Mouse (Mus musculus) forebrain, postnatal 0 days (tissue): ENCODE measurements around the gene Prr14. TPM values are rescaled to one million over a fixed set of nuclear protein-coding genes. Genes with fewer than 3 reads are reported as not detected.
"Not testable (repeated sequence)": the region's sequence is repeated elsewhere in the genome, so short reads cannot be mapped to it uniquely, and the experiment has no call there.

ENCODE experiments used
- ATAC-seq: fragments of 200-750 bp; cut with Nextera tagmentation; 2 replicates; pipeline ENCODE4 v1.8.0; 2017; ENCODE audit warnings: mild to moderate bottlenecking, moderate library complexity
- DNase-seq: peaks from one replicate; pipeline ENCODE4 v3.0.0-alpha.2; 2015
- H3K27ac ChIP-seq: fragments of 300-500 bp; sonication (generic); 2 replicates; pipeline ENCODE4 v1.5.1; 2014; ENCODE audit warnings: low read depth, mild to moderate bottlenecking, antibody characterized with exemption, low read length, moderate library complexity, mixed read lengths
- H3K27me3 ChIP-seq: fragments of 300-500 bp; sonication (generic); 2 replicates; pipeline ENCODE4 v1.6.1; 2014; ENCODE audit warnings: mild to moderate bottlenecking, low read length, mixed read lengths; ENCODE audit not compliant: insufficient read depth
- H3K36me3 ChIP-seq: fragments of 300-500 bp; sonication (generic); 2 replicates; pipeline ENCODE4 v1.6.1; 2014; ENCODE audit warnings: mild to moderate bottlenecking, moderate library complexity; ENCODE audit not compliant: insufficient read depth
- H3K4me1 ChIP-seq: fragments of 300-500 bp; sonication (generic); 2 replicates; pipeline ENCODE4 v1.6.1; 2014; ENCODE audit warnings: antibody characterized with exemption; ENCODE audit not compliant: insufficient read depth
- H3K4me2 ChIP-seq: fragments of 300-500 bp; sonication (generic); 2 replicates; pipeline ENCODE4 v1.6.1; 2014; ENCODE audit warnings: low read depth, mild to moderate bottlenecking, moderate library complexity
- H3K4me3 ChIP-seq: fragments of 300-500 bp; sonication (generic); 2 replicates; pipeline ENCODE4 v1.5.1; 2014; ENCODE audit warnings: low read depth, low read length, mixed read lengths
- H3K9ac ChIP-seq: fragments of 300-500 bp; sonication (generic); 2 replicates; pipeline ENCODE4 v1.6.1; 2014; ENCODE audit warnings: mild to moderate bottlenecking
- H3K9me3 ChIP-seq: fragments of 300-500 bp; sonication (generic); 2 replicates; pipeline ENCODE4 v1.6.1; 2016; ENCODE audit warnings: low read length
- CTCF ChIP-seq: sonication (generic); IDR thresholded peaks from 2 replicates; pipeline ENCODE4 v1.5.1; 2016; ENCODE audit warnings: antibody characterized with exemption, control low read depth, low read depth
- WGBS: fragments of 180-500 bp; shearing (Covaris S2); extraction: QIAGEN DNeasy Blood & Tissue Kit; methylation state at CpG from one replicate; pipeline ENCODE4 v1.1.7; 2014; 5-methylcytosine and 5-hydroxymethylcytosine counted together
- polyA plus RNA-seq: library from polyadenylated mRNA; unstranded; fragments of >200 nt; fragmentation: Nextera tagmentation; extraction: Ambion mirVana; gene quantifications from 2 replicates; pipeline ENCODE4 v1.2.1, GENCODE M21; 2015
- total RNA-seq: library from RNA; depleted of rRNA; stranded (reverse); fragments of >200 nt; gene quantifications from 2 replicates; pipeline ENCODE4 v1.2.3, GENCODE M21; 2014

Gene Prr14
- total and polyA plus RNA-seq, 2 experiments from 2014 or later: 27.9 to 36.1 TPM

GRCm38 (mm10) chr7:127465191-127465590 is 5.8 kb downstream of the Prr14 start:
- DNase-seq (no peak), ATAC-seq (no peak)
- Histone ChIP-seq H3K4me2 (no peak overlapping the region), H3K36me3 (peaks cover 6% of the 10 kb centered on the region; the same call in 1 of the 2 replicates), H3K4me3 (no peak overlapping the region), H3K27ac (no peak overlapping the region), H3K4me1 (0 out of 2 replicates have a peak, but pooled peaks cover 5% of the 10 kb centered on the region), H3K27me3 (no peaks in the 10 kb centered on the region), H3K9me3 (no peaks in the 10 kb centered on the region), H3K9ac (no peak overlapping the region)
- WGBS: 92% methylated on average over 3 of the region's 3 CpGs
- no peak for TF ChIP-seq CTCF

- H3K27ac ChIP-seq, H3K4me2 ChIP-seq, H3K9me3 ChIP-seq, H3K9ac ChIP-seq, DNase-seq, H3K27me3 ChIP-seq, H3K36me3 ChIP-seq, H3K4me1 ChIP-seq, ATAC-seq, H3K4me3 ChIP-seq: not testable (repeated sequence)
- WGBS: 96% methylated on average over 2 of the region's 2 CpGs
These were observed 6.3 kb downstream of the Prr14 start for GRCm38 (mm10) chr7:127465670-127466069.

GRCm38 (mm10) chr7:127466606-127467005 is 7.2 kb downstream of the Prr14 start:
- Histone ChIP-seq H3K9me3 (no peaks in the 10 kb centered on the region), H3K27me3 (no peaks in the 10 kb centered on the region), H3K9ac (no peak overlapping the region), H3K4me3 (no peak overlapping the region), H3K4me2 (no peak overlapping the region), H3K36me3 (0 out of 2 replicates have a peak, but pooled peaks cover 3% of the 10 kb centered on the region), H3K27ac (no peak overlapping the region), H3K4me1 (0 out of 2 replicates have a peak, but pooled peaks cover 5% of the 10 kb centered on the region)
- DNase-seq (no peak), ATAC-seq (no peak)
- 96% methylated on average over 4 of the region's 4 CpGs for WGBS
- TF ChIP-seq CTCF: no peak

GRCm38 (mm10) chr7:127470011-127470715 is 10.8 kb downstream of the Prr14 start:
- H3K4me3 ChIP-seq: peak overlapping the region; percentile 65
- 9% methylated on average over 10 of the region's 10 CpGs for WGBS
- ATAC-seq (no peak), DNase-seq (no peak)
- peak overlapping the region; percentile 97 for H3K27ac ChIP-seq
- H3K4me1 ChIP-seq: peaks cover 11% of the 10 kb centered on the region
- H3K9ac ChIP-seq: peak overlapping the region; percentile 82
- H3K9me3 ChIP-seq: no peaks in the 10 kb centered on the region
- H3K27me3 ChIP-seq: no peaks in the 10 kb centered on the region
- H3K36me3 ChIP-seq: peaks cover 21% of the 10 kb centered on the region
- peak overlapping the region; percentile 74 for H3K4me2 ChIP-seq
- no peak for TF ChIP-seq CTCF

DNA sequence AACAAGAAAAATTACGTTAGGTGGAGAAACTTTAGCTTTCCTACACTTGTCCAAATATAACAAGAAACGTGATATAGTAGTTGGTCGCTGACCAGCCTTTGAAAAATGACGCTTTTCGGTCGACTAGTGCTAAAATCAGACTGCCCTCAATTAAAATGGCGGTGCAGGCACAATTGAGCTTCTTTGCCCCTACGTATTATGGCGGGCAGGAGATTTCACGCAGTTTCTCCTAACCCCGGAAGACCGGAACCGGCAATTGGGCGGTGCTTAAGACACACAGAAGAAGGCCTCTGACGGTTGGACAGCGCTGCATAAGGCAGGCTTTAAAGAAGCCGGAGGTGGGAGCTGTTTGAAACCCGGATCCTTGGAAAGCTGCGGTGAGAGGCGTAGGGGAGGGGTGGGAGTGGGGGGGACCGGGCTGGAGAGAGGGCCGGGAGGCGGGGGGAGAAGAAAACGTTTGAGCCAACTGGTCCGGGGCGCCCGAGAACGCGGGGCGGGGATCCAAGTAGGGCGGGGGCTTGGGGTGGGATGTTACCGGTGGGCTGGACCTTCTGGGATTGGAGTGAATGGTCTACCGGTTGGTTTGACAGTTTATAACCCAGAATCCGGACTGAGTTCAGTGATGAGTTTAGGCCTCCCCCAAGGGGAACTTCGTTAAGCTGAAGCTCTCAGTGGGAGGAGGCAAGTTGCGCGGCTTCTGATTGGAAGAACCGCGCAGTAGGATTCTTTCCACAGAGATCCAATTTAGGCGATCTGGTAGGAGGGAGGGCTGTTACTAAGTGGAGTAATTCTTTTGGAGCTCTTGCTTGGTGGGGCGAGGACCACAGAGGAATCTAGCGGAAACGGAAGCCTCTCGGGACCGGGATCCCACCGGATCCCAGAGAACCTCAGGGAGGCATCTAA is 11.6 kb downstream of the Prr14 start:
- Histone ChIP-seq H3K4me2 (peak overlapping the region; percentile 74), H3K9ac (peak overlapping the region; percentile 82), H3K36me3 (peaks cover 30% of the 10 kb centered on the region), H3K27ac (peak overlapping the region; percentile 97), H3K4me3 (peak overlapping the region; percentile 65), H3K27me3 (no peaks in the 10 kb centered on the region), H3K9me3 (no peaks in the 10 kb centered on the region), H3K4me1 (peaks cover 11% of the 10 kb centered on the region)
- TF ChIP-seq CTCF: peak; percentile 29; the same call in 1 of the 2 replicates
- ATAC-seq: peak; percentile 96
- under 1% methylated on average over 46 of the region's 46 CpGs for WGBS
- DNase-seq: peak; percentile 98

DNA sequence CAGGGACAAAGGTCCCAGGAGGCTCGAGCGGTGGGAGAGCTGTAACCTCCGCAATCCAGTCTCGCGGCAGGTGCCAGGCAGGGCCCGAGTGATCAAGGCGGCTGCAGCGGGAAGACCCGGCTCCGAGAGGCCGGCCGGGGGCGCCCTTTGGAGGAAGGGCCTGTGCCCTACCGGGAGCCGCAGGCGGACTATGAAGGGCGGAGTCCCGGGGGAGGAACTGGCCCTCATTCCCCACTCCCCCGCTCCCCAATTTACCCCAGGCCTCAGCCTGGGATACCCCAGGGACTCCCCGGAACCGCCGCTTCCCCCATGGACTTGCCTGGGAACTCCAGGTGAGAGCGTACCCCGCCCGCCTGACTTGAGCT is 12.2 kb downstream of the Prr14 start:
- Histone ChIP-seq H3K4me2 (peak overlapping the region; percentile 67), H3K4me1 (peaks cover 11% of the 10 kb centered on the region), H3K9ac (peak overlapping the region; percentile 82), H3K27ac (peak overlapping the region; percentile 97), H3K27me3 (no peaks in the 10 kb centered on the region), H3K36me3 (peaks cover 33% of the 10 kb centered on the region), H3K9me3 (no peaks in the 10 kb centered on the region), H3K4me3 (peak overlapping the region; percentile 65)
- no peak; the same call in 1 of the 2 replicates for ATAC-seq
- TF ChIP-seq CTCF: no peak
- 0% methylated on average over 24 of the region's 25 CpGs for WGBS
- DNase-seq: no peak

GRCm38 (mm10) chr7:127472060-127472459 is 12.6 kb downstream of the Prr14 start:
- peak overlapping the region; percentile 82 for H3K9ac ChIP-seq
- DNase-seq: peak; percentile 40
- no peak for TF ChIP-seq CTCF
- peak overlapping the region; percentile 97 for H3K27ac ChIP-seq
- peaks cover 32% of the 10 kb centered on the region for H3K36me3 ChIP-seq
- H3K4me3 ChIP-seq: peak overlapping the region; percentile 65
- WGBS: 2% methylated on average over 7 of the region's 7 CpGs
- H3K4me1 ChIP-seq: peaks cover 14% of the 10 kb centered on the region
- no peak for ATAC-seq
- H3K4me2 ChIP-seq: peak overlapping the region; percentile 67
- H3K27me3 ChIP-seq: no peaks in the 10 kb centered on the region
- H3K9me3 ChIP-seq: no peaks in the 10 kb centered on the region
